Mouse (Mus musculus) liver, embryonic 16.5 days (tissue): ENCODE data around the gene Gtsf1l. TPM values are rescaled to one million over a fixed set of nuclear protein-coding genes. Genes with fewer than 3 reads are reported as not detected.
"Not testable (repeated sequence)": the region's sequence is repeated elsewhere in the genome, so short reads cannot be mapped to it uniquely, and the experiment has no call there.

ENCODE experiments used
- ATAC-seq: fragments of 200-750 bp; cut with Nextera tagmentation; 2 replicates; pipeline ENCODE4 v1.8.0; 2017; ENCODE audit warnings: low read depth, mild to moderate bottlenecking, moderate number of reproducible peaks, moderate library complexity
- H3K27ac ChIP-seq: fragments of 300-500 bp; sonication (generic); 2 replicates; pipeline ENCODE4 v1.5.1; 2014; ENCODE audit warnings: mild to moderate bottlenecking, low read length
- H3K27me3 ChIP-seq: fragments of 300-500 bp; sonication (generic); 2 replicates; pipeline ENCODE4 v1.6.1; 2014; ENCODE audit warnings: low read depth, low read length, mixed read lengths; ENCODE audit not compliant: control insufficient read depth, insufficient read depth
- H3K36me3 ChIP-seq: fragments of 300-500 bp; sonication (generic); 2 replicates; pipeline ENCODE4 v1.6.1; 2014; ENCODE audit warnings: mild to moderate bottlenecking; ENCODE audit not compliant: control insufficient read depth, insufficient read depth
- H3K4me1 ChIP-seq: fragments of 300-500 bp; sonication (generic); 2 replicates; pipeline ENCODE4 v1.6.1; 2014; ENCODE audit warnings: low read depth, low read length, mixed read lengths; ENCODE audit not compliant: control insufficient read depth
- H3K4me2 ChIP-seq: fragments of 300-500 bp; sonication (generic); 2 replicates; pipeline ENCODE4 v1.6.1; 2014; ENCODE audit warnings: low read depth, low read length, mixed read lengths
- H3K4me3 ChIP-seq: fragments of 300-500 bp; sonication (generic); 2 replicates; pipeline ENCODE4 v1.5.1; 2014; ENCODE audit warnings: low read depth, mild to moderate bottlenecking, low read length
- H3K9ac ChIP-seq: fragments of 300-500 bp; sonication (generic); 2 replicates; pipeline ENCODE4 v1.6.1; 2014; ENCODE audit warnings: low read depth, low read length
- H3K9me3 ChIP-seq: fragments of 300-500 bp; sonication (generic); replicated peaks from 2 replicates; pipeline ENCODE4 v1.6.1; 2016; ENCODE audit warnings: low read length; ENCODE audit not compliant: control insufficient read depth
- WGBS: fragments of 180-500 bp; shearing (Covaris S2); extraction: QIAGEN DNeasy Blood & Tissue Kit; methylation state at CpG from one replicate; pipeline ENCODE4 v1.1.7; 2014; ENCODE audit not compliant: insufficient replicate concordance; 5-methylcytosine and 5-hydroxymethylcytosine counted together
- polyA plus RNA-seq: library from polyadenylated mRNA; unstranded; fragments of >200 nt; fragmentation: Nextera tagmentation; extraction: Ambion mirVana; gene quantifications from 2 replicates; pipeline ENCODE4 v1.2.1, GENCODE M21; 2015

Gtsf1l gene
- polyA plus RNA-seq, 1 experiment from 2014 or later = 0.11 TPM

DNA sequence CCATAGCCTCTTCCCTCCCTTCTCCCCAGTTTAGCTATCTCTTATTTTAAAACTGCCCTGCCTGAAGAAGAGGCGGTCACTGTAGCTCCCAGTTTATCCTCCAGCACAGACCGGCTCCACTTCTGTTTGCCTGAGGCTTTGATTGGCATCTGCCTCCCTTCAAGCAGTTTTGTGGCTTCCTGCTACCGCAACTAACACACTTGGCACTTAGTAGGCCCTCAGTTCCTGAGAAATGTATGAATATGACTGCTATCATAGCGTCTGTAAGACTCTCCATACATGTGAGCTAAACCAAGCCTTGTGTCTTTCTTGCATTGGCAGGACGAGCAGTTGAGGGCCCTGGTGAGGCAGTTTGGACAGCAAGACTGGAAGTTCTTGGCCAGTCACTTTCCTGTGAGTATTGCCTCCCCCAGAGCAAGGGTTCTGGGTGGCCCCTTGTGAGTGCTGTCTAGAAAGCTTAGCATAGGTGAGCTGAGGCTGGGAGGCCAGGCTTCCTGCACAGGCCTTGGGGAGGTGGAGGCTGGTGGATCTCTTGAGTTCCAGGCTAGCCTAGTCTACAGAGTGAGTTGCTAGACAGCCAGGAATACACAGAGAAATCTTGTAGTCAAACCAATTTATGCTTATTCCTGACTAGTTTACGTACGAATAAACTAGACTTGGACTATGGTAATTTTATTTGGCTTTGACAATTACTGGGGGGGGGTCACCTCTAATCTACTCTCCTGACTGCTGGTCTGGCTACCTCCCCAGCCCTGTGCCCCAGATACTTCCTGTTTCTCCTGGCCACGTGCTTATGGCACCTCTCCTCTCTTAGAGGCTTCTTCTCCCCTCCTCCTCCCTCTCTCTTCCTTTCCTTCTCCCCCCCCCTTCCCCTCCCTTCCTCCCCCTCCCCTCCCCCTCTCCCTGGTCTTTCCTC, 26.2 kb downstream of the Gtsf1l start:
- 44% methylated on average over 8 of the region's 8 CpGs for WGBS
- Histone ChIP-seq H3K4me3 (no peak overlapping the region), H3K9me3 (no peaks in the 10 kb centered on the region), H3K4me1 (peaks cover 33% of the 10 kb centered on the region), H3K9ac (no peak overlapping the region), H3K4me2 (no peak overlapping the region), H3K36me3 (peaks cover 38% of the 10 kb centered on the region), H3K27me3 (no peaks in the 10 kb centered on the region), H3K27ac (no peak overlapping the region)
- no peak for ATAC-seq

DNA sequence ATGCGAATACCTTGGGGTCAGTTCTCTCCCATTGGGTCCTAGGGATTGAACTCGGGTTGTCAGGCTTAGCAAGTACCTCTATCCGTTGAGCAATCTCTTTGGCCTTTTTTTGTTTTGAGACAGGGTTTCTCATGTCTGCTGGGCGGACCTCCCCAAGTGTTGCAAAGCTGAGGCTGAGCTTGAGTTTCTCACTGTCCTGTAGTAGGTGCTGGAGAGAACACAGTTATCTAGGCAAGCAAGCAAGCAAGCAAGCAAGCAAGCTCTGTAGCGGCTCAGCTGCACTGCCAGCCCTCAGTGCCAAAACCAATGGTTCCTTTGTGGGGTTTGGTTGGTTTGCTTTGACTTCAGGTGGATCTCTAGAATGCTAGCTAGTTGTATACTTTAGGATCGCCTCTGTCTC, 27.0 kb downstream of the Gtsf1l start:
- whole genome bisulfite sequencing = 56% methylated on average over 6 of the region's 6 CpGs
- Histone ChIP-seq H3K36me3 (peaks cover 34% of the 10 kb centered on the region), H3K9ac (no peak overlapping the region), H3K4me3 (no peak overlapping the region), H3K27me3 (no peaks in the 10 kb centered on the region), H3K9me3 (no peaks in the 10 kb centered on the region), H3K4me2 (no peak overlapping the region), H3K27ac (no peak overlapping the region), H3K4me1 (peaks cover 41% of the 10 kb centered on the region)
- no peak for ATAC-seq

DNA sequence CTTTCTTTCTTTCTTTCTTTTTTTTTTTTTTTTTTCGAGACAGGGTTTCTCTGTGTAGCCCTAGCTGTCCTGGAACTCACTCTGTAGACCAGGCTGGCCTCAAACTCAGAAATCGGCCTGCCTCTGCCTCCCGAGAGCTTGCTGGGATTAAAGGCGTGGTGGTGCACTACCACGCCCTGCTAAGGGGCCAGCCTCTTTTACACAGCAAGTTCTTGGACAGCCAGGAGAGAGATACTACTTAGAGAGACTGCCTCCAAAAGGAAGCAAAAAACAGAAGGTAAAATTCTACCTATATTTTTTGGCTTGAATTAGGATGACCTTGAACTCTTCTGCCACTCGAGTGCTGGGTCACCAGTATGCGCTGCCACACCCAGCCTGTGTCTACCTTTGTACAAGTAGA, 28.7 kb downstream of the Gtsf1l start:
- H3K4me1 ChIP-seq = peaks cover 50% of the 10 kb centered on the region
- not testable (repeated sequence) for H3K4me2 ChIP-seq, H3K27me3 ChIP-seq, ATAC-seq, H3K9me3 ChIP-seq, H3K27ac ChIP-seq, H3K9ac ChIP-seq, H3K4me3 ChIP-seq
- WGBS = 73% methylated on average over 7 of the region's 7 CpGs
- H3K36me3 ChIP-seq = peaks cover 21% of the 10 kb centered on the region

DNA sequence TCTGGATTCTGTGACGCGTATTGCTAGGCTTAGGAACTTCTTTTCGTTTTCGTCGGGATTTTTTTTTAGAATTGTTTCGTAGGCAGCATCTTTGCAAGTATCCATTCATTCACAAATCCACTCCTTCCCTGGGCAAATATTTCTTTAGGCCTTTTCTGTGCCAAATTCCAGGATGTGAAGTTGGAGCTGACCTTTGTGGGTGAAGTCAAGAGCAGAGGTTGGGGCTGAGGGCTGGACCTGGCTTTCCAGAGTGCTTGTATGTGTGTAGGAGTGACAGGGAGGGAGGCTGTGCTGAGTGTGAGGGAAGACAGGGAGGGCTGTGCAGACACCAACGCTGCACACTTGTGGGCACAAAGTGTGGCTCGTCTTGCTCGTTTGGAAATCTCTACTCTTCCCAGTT, 31.1 kb downstream of the Gtsf1l start:
- Histone ChIP-seq H3K9me3 (no peaks in the 10 kb centered on the region), H3K4me2 (peak overlapping the region; percentile 98), H3K36me3 (peaks cover 2% of the 10 kb centered on the region; the same call in 1 of the 2 replicates), H3K27me3 (no peaks in the 10 kb centered on the region), H3K9ac (no peak overlapping the region), H3K4me3 (peak overlapping the region; percentile 95), H3K4me1 (peaks cover 54% of the 10 kb centered on the region), H3K27ac (peak overlapping the region; percentile 45; the same call in 1 of the 2 replicates)
- 77% methylated on average over 9 of the region's 9 CpGs for WGBS
- no peak for ATAC-seq

DNA sequence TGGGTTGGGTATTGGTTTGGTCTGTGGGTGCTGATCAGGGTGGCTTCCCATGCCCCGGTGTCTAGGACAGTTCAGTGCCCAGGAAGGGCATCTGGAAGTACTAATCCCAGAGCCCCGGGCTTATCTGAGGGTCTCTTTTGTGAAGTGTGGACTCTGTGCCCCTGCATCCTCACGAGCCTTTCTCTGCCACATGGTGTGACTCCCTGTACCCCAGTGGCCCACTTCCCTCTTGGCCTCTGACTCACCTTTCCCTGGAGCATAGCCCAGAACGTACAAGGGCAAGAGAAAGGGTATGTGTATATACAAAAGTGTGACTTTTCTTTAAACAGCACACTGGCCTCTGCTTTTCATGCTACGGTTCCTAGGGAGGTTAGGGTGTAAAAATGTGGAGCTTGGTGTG, 31.9 kb downstream of the Gtsf1l start:
- Histone ChIP-seq H3K4me1 (peaks cover 51% of the 10 kb centered on the region), H3K4me3 (peak overlapping the region; percentile 95), H3K27ac (peak overlapping the region; percentile 81; the same call in 1 of the 2 replicates), H3K27me3 (no peaks in the 10 kb centered on the region), H3K36me3 (peaks cover 2% of the 10 kb centered on the region; the same call in 1 of the 2 replicates), H3K9ac (peak overlapping the region; percentile 89), H3K9me3 (no peaks in the 10 kb centered on the region), H3K4me2 (peak overlapping the region; percentile 98)
- ATAC-seq = no peak
- 23% methylated on average over 5 of the region's 5 CpGs for WGBS

DNA sequence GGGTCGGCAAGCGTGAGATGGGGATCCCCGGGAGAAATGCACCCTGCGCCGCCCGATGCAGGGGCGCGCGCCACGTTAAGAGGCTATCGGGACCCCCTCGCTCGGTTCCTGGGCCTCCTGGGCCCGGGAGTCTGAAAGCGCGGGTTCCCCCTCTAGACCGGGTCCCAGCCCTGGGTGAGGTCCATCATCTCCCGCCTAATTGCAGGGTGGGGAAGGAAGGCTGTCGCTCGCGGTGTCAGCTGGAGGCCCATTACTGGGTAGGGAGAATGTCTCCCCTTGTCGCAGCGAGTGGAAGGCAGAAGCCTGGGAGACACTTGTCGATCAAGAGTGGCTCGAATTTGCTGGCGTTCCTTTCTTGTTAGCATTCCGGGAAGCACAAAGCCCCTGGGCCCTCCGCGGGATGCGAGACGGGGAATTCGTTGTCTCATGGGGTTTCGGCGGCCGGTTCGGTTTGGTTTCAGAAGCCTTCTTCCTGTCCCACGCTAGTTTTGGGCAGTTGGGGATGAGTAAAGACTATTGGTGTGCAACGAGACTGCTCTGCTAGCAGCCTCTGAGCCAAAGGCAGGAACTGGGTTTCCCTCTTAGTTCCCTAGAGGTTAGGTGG, 32.7 kb downstream of the Gtsf1l start:
- Histone ChIP-seq H3K4me2 (peak overlapping the region; percentile 98), H3K36me3 (peaks cover 2% of the 10 kb centered on the region; the same call in 1 of the 2 replicates), H3K4me3 (peak overlapping the region; percentile 95), H3K27me3 (no peaks in the 10 kb centered on the region), H3K9ac (peak overlapping the region; percentile 89), H3K27ac (peak overlapping the region; percentile 81), H3K9me3 (no peaks in the 10 kb centered on the region), H3K4me1 (peaks cover 48% of the 10 kb centered on the region)
- under 1% methylated on average over 37 of the region's 38 CpGs for WGBS
- ATAC-seq = peak; percentile 51

DNA sequence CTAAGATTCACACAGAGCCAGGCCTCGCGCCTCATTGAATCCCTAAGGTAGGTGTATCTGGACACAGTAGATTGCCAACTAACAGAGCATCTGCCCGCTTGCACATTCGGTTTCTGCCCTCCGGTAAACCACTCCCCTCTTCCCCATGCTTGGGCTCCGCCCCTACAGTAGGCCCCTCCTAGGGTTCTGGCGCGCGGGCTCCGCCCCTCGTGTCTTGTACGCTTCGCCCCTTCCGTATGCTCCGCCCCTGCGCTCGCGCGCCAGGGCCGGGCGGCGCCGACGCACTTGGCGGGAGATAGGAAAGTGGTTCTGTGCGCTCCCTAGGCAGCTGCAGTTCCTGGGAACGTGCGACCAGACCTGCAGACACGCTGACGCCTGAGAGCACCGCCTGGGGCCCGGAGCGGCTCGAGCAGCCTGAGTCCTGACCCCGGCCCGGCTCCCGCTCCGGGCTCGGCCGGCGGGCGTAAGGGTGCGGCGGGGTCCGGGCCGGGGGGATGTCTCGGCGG, 33.3 kb downstream of the Gtsf1l start, which contains the start of gene Mybl2:
TSS of gene Mybl2 (plus strand) at position 353 of the 506 bp plus-strand sequence.
- H3K4me2 ChIP-seq = peak within 1 kb of the TSS; percentile 98
- no peaks in the 10 kb centered on the region for H3K27me3 ChIP-seq
- peak within 1 kb of the TSS; percentile 89 for H3K9ac ChIP-seq
- ATAC-seq = peak; percentile 98
- H3K36me3 ChIP-seq = no peaks in the 10 kb centered on the region
- H3K4me1 ChIP-seq = peaks cover 42% of the 10 kb centered on the region
- peak within 1 kb of the TSS; percentile 95 for H3K4me3 ChIP-seq
- H3K9me3 ChIP-seq = no peaks in the 10 kb centered on the region
- peak within 1 kb of the TSS; percentile 81 for H3K27ac ChIP-seq
- under 1% methylated on average over 48 of the region's 48 CpGs for whole genome bisulfite sequencing

DNA sequence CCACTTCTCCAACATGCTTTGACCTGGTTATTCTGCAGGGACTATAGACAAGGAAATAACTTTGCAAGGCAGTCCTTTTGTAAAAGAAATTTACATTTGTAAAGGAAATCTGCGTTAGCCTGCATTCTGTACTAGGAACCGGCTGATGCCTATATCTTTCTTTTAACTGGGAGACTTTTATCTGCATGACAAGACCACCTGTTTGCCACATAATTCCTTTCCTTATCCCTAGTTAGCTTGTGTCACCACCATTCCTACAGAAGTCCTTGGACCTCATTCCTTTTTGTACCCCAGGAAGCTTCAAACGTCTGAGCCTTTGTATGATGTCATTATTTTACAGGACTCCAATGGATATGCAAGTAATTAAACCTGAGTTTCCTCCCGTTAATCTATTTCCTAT, 34.8 kb downstream of the Gtsf1l start:
- Histone ChIP-seq H3K27me3 (no peaks in the 10 kb centered on the region), H3K36me3 (no peaks in the 10 kb centered on the region; the same call in 1 of the 2 replicates), H3K4me3 (no peak overlapping the region), H3K27ac (no peak overlapping the region), H3K4me2 (no peak overlapping the region), H3K9me3 (no peaks in the 10 kb centered on the region), H3K4me1 (peaks cover 33% of the 10 kb centered on the region), H3K9ac (no peak overlapping the region)
- 70% methylated on average over 4 of the region's 4 CpGs for WGBS
- no peak for ATAC-seq
